Mouse (Mus musculus) layer of hippocampus, adult 9-10 months (tissue): Measurements from ENCODE around the gene Huwe1.

ENCODE experiments used
- DNase-seq: peaks from one replicate; pipeline ENCODE4 v3.0.0; 2022; ENCODE audit warnings: low spot score

The Huwe1 gene

DNA sequence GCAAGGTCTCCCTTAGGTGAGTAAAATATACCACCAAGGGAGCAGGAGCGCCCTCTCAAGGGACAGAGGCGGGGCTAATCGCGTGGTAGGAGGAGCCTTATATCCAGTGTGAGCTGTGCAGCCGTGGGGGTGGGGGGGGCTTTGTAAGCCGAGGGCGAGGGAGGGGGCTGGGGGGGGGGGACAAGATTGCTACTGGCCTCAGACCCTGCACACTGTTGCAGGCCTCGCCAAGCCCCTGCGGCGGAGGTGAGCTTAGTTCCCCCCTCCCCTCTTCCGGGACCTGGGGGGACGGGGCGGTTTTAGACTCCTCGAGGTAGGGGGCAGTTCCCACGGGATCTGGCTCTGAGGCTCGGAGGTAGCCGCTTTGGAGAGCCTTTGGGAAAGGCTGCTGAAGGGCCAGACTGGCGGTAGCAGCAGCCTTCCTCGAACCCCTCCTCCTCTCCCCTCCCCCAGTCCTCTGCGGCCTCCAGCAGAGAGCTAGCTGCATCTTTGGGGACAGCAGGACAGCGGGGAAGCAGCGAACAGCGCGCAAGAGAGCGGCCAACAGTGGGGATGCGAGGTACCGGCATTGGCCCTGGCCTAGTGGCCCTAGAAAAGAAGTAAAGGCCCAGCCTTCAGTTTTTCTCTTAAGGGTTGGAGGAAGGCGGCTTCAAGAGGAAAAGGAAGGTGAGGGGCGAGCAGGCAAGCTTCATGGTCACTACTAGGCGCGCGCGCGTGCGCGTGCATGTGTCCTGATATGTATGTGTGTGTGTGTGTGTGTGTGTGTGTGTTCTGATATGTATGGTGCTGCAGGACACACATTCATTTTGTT lies at the start of gene Huwe1:
TSS of gene Huwe1 (plus strand) at position 107 of the 811 bp plus-strand sequence.
- DNase-seq = no peak

DNA sequence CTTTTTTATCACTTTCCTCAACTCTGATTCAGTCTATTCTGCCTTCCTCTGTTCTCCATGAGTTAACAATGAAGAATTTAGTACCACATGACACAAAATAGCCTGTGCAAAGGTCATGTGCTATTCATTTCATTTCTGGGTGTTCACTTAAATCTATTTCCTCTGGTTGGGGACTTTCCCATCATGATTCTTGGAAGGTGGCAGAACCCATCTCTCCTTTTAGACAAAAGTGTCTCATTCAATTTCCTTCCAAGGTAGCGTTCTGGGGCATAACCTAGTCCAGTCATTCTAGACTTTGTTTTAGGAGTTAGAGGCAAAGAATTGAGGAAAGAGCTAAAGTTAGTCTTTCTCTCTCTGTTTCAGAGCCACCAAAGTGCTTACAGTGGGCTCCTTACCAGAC lies 20.3 kb upstream of the Huwe1 start:
- DNase-seq = no peak

DNA sequence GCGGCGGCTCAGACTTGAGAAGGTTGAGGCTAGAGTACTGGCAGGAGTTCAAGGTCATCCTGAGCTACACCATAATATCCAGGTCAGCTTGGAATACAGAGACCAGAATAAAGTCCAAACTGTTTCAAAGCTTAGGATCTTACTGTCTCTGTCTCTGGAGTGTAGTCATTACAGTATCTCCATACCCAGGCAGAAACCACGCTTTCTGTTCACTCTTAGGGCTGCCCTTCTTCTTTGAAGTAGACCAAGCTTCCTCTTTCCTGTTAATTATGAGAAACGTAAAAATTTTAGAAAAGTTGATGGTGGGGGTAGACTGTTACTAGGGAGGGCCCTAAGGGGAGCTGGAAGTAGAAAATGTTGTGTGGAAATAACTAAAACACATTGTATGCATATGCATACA lies 17.7 kb upstream of the Huwe1 start:
- DNase-seq = no peak

GRCm38 (mm10) chrX:151792766-151793165 lies 7.8 kb upstream of the Huwe1 start:
- no peak for DNase-seq

- DNase-seq = no peak
Observed at GRCm38 (mm10) chrX:151797970-151798369, 2.6 kb upstream of the Huwe1 start.

DNA sequence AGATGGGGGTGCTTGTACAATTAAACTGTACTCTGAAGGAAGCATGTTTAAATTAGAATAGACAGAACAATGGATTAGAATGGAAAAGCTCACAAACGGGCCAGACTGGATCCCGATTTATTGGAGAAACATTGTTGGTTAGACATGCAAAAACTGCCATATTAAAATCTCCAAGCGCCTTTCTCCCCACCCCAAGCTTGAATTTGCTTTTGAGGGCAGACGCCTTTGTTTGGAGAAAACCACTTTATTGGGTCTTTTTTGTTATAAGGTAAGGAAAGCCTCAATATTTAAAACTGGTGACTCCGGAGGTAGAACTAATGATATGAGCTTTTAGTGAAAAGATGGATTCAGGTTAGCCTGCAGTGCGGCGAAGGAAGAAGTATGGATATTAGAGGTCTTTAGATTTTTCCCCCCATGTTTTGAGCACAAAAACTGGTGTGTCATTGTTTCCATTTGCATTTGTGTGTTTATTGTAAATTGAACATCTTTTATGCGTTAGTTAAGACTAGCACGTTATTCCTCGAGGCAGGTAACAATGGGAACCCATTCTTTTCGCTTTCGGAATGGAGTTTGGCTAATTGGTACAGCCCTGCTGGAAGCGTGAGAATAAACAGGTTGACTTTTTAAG lies 1.8 kb downstream of the Huwe1 start:
- no peak for DNase-seq

- peak; percentile 83 for DNase-seq
Observed at GRCm38 (mm10) chrX:151802956-151803776, 2.6 kb downstream of the Huwe1 start.

GRCm38 (mm10) chrX:151803777-151804101 lies 3.1 kb downstream of the Huwe1 start:
- no peak for DNase-seq

- DNase-seq = no peak
Observed at GRCm38 (mm10) chrX:151804388-151804787, 3.8 kb downstream of the Huwe1 start.

GRCm38 (mm10) chrX:151811481-151811880 lies 10.9 kb downstream of the Huwe1 start:
- no peak for DNase-seq

DNA sequence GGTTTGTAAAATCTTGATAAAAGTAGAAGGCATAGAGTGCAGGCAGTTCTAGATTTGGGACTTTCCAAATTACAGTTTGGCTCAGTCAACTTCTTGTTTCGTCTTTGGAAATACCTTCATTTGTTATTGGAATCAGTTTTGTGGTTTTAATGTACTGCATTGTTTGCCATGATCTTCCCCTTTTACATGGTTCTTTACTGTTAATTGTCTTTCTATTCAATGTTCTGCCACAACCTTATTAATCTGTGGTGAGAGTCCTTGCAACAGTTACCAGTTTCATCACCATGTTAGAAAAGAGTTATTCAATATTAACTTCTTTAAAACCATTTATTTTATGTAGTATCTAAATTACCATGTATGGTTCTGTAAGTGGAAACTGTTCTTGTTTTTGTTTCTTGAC lies 13.0 kb downstream of the Huwe1 start:
- DNase-seq = no peak

DNA sequence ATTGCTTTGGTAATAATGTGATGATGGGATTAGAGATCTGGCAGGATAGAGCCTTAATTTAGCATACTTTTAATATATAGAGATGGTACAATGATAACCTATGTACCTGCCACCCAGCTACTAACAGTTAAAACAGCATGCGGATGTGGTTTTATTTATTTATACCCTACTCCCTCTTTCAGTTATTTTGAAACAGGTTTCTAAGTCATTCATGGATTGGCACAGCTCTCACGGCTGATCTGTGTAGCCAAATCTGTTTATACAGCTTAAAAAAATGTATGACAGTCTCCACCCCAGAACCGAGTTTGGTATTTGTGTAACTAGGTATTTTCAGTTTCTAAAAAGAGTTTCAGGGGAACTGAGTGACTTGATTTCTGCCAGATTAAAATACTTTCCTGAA lies 17.1 kb downstream of the Huwe1 start:
- no peak for DNase-seq

- DNase-seq = no peak
Observed at GRCm38 (mm10) chrX:151828971-151829370, 28.4 kb downstream of the Huwe1 start.

GRCm38 (mm10) chrX:151831260-151831659 lies 30.7 kb downstream of the Huwe1 start:
- DNase-seq = no peak

- DNase-seq = no peak
Observed at GRCm38 (mm10) chrX:151832982-151833381, 32.4 kb downstream of the Huwe1 start.

GRCm38 (mm10) chrX:151859436-151859835 lies 58.8 kb downstream of the Huwe1 start:
- DNase-seq = no peak

- no peak for DNase-seq
Observed at GRCm38 (mm10) chrX:151910692-151911091, 110.1 kb downstream of the Huwe1 start.

GRCm38 (mm10) chrX:151912267-151912666 lies 111.7 kb downstream of the Huwe1 start:
- DNase-seq = no peak

DNA sequence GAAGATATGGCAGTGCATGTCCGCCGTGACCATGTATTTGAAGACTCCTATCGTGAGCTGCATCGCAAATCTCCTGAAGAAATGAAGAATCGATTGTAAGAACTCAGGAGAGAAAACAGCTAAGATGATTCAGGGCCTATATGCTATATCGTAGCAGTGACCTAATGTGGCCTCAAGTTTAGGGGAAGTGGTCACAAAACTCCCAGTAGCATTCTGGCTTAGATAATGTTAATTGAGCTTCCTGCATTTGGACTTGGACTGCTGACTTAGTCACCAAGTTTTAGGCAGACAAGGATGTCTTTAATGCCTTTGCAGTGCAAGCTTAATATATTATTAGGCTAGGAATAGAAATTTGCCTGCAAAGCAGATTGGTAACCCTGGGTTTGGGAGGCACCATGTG lies 128.8 kb downstream of the Huwe1 start:
- no peak for DNase-seq

- no peak for DNase-seq
Observed at GRCm38 (mm10) chrX:151938852-151939251, 138.2 kb downstream of the Huwe1 start.

GRCm38 (mm10) chrX:151946986-151947385 lies 146.4 kb downstream of the Huwe1 start:
- no peak for DNase-seq

DNA sequence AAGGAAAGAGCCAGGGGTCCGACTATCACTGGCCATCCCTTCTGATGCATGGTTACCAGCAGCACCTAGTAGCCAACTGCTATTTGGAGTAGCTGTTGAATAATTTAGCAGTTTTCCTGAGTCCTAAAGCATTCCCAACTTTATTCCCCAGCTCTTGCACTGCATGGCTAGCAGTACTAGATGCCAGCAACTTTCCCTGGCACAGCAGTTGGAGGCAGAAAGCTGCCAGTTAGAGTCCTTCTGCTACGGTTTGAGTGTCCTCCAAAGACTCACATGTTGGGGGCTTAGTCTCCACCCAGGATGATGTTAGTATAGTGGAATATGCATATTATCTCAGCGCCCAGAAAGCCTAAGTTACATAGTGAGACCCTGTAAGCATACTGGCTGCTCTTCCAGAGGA lies 147.2 kb downstream of the Huwe1 start:
- DNase-seq = no peak

GRCm38 (mm10) chrX:151950231-151950630 lies 149.6 kb downstream of the Huwe1 start:
- no peak for DNase-seq
